Mouse (Mus musculus) brain, embryonic 14.5 days (tissue): ENCODE data around the gene Cxcr6.

Source experiments
- CTCF ChIP-seq: fragments of 200-500 bp; IDR thresholded peaks from 2 replicates; pipeline ENCODE4 v1.5.1; 2012; ENCODE audit warnings: inconsistent platforms, mild to moderate bottlenecking, moderate library complexity, borderline replicate concordance; ENCODE audit not compliant: insufficient read depth, insufficient read length; ENCODE audit errors: extremely low read depth
- POLR2A ChIP-seq: fragments of 200-500 bp; IDR thresholded peaks from 2 replicates; pipeline ENCODE4 v1.6.1; 2012; ENCODE audit warnings: mild to moderate bottlenecking, inconsistent platforms, borderline replicate concordance; ENCODE audit not compliant: poor library complexity, insufficient read depth, insufficient read length, severe bottlenecking; ENCODE audit errors: extremely low read depth

GRCm38 (mm10) chr9:123856836-123857235 lies 50.6 kb downstream of the Cxcr6 start:
- TF ChIP-seq CTCF (no peak), POLR2A (no peak)
